Mouse (Mus musculus): ENCODE measurements around the gene Acta2. TPM values are rescaled to one million over a fixed set of nuclear protein-coding genes. Genes with fewer than 3 reads are reported as not detected.

Acta2 gene
- polyA plus RNA-seq (2012; rRNA removed), result 113 and 117 TPM in 2 replicates

GRCm38 (mm10) chr19:34254880-34255681, at the start of gene Acta2:
TSS of gene Acta2 (minus strand) at chr19:34255590.
- DNase-seq, result no peak

GRCm38 (mm10) chr19:34304917-34305316, 49.5 kb upstream of the Acta2 start:
- TF ChIP-seq POLR2A (IDR thresholded peaks at IDR 0.05; ENCODE audit: control insufficient read depth, extremely low read depth, insufficient read depth, low read length, poor library complexity) (no peak), CTCF (IDR thresholded peaks at IDR 0.05; ENCODE audit: borderline replicate concordance, control insufficient read depth, extremely low read depth, insufficient read depth, low read length, poor library complexity) (no peak)
- peaks cover 17% of the 10 kb centered on the region for H3K4me1 ChIP-seq (replicated peaks; ENCODE audit: control insufficient read depth, insufficient read depth, low read length)
- H3K27me3 ChIP-seq (ENCODE audit: control insufficient read depth, insufficient read depth, low read length), result no peaks in the 10 kb centered on the region
- H3K4me3 ChIP-seq (ENCODE audit: control insufficient read depth, insufficient read depth, low read length), result no peak overlapping the region
- peaks cover 36% of the 10 kb centered on the region for H3K36me3 ChIP-seq (ENCODE audit: control insufficient read depth, insufficient read depth, low read length)
- DNase-seq, result no peak
- H3K27ac ChIP-seq (ENCODE audit: control insufficient read depth, insufficient read depth, low read length), result no peak overlapping the region

More at GRCm38 (mm10) chr19:34254880-34255681, at the start of gene Acta2:
- TF ChIP-seq POLR2A (IDR thresholded peaks at IDR 0.05; ENCODE audit: control insufficient read depth, extremely low read depth, insufficient read depth, low read length, poor library complexity), result no peak
- no peaks in the 10 kb centered on the region for H3K36me3 ChIP-seq (ENCODE audit: control insufficient read depth, insufficient read depth, low read length)
- 90% methylated on average over 16 of the region's 16 CpGs for WGBS
- H3K27ac ChIP-seq (ENCODE audit: control insufficient read depth, insufficient read depth, low read length), result no peak within 1 kb of the TSS
- peaks cover 10% of the 10 kb centered on the region for H3K4me1 ChIP-seq (replicated peaks; ENCODE audit: control insufficient read depth, insufficient read depth, low read length)
- no peaks in the 10 kb centered on the region for H3K27me3 ChIP-seq (ENCODE audit: control insufficient read depth, insufficient read depth, low read length)
- no peak within 1 kb of the TSS for H3K4me3 ChIP-seq (ENCODE audit: control insufficient read depth, insufficient read depth, low read length)

- WGBS, result 95% methylated on average over 2 of the region's 2 CpGs
- peaks cover 28% of the 10 kb centered on the region for H3K36me3 ChIP-seq (ENCODE audit: control insufficient read depth, insufficient read depth, low read length)
- no peak for DNase-seq
Observed at GRCm38 (mm10) chr19:34300430-34300829, 45.0 kb upstream of the Acta2 start.

GRCm38 (mm10) chr19:34299229-34299628, 43.8 kb upstream of the Acta2 start:
- TF ChIP-seq CTCF (IDR thresholded peaks at IDR 0.05; ENCODE audit: borderline replicate concordance, control insufficient read depth, extremely low read depth, insufficient read depth, low read length, poor library complexity) (no peak), POLR2A (IDR thresholded peaks at IDR 0.05; ENCODE audit: control insufficient read depth, extremely low read depth, insufficient read depth, low read length, poor library complexity) (no peak)
- Histone ChIP-seq H3K36me3 (ENCODE audit: control insufficient read depth, insufficient read depth, low read length) (peaks cover 24% of the 10 kb centered on the region), H3K27ac (ENCODE audit: control insufficient read depth, insufficient read depth, low read length) (no peak overlapping the region), H3K4me3 (ENCODE audit: control insufficient read depth, insufficient read depth, low read length) (no peak overlapping the region), H3K4me1 (replicated peaks; ENCODE audit: control insufficient read depth, insufficient read depth, low read length) (peaks cover 21% of the 10 kb centered on the region), H3K27me3 (ENCODE audit: control insufficient read depth, insufficient read depth, low read length) (no peaks in the 10 kb centered on the region)
- 54% methylated on average over 4 of the region's 4 CpGs for WGBS
- no peak for DNase-seq

More at GRCm38 (mm10) chr19:34300430-34300829, 45.0 kb upstream of the Acta2 start:
- Histone ChIP-seq H3K27me3 (ENCODE audit: control insufficient read depth, insufficient read depth, low read length) (no peaks in the 10 kb centered on the region), H3K27ac (ENCODE audit: control insufficient read depth, insufficient read depth, low read length) (no peak overlapping the region), H3K4me1 (replicated peaks; ENCODE audit: control insufficient read depth, insufficient read depth, low read length) (peaks cover 19% of the 10 kb centered on the region), H3K4me3 (ENCODE audit: control insufficient read depth, insufficient read depth, low read length) (no peak overlapping the region)
- TF ChIP-seq CTCF (IDR thresholded peaks at IDR 0.05; ENCODE audit: borderline replicate concordance, control insufficient read depth, extremely low read depth, insufficient read depth, low read length, poor library complexity) (no peak), POLR2A (IDR thresholded peaks at IDR 0.05; ENCODE audit: control insufficient read depth, extremely low read depth, insufficient read depth, low read length, poor library complexity) (no peak)

GRCm38 (mm10) chr19:34298531-34298930, 43.1 kb upstream of the Acta2 start:
- Histone ChIP-seq H3K4me3 (ENCODE audit: control insufficient read depth, insufficient read depth, low read length) (no peak overlapping the region), H3K4me1 (replicated peaks; ENCODE audit: control insufficient read depth, insufficient read depth, low read length) (peaks cover 22% of the 10 kb centered on the region), H3K27ac (ENCODE audit: control insufficient read depth, insufficient read depth, low read length) (no peak overlapping the region), H3K36me3 (ENCODE audit: control insufficient read depth, insufficient read depth, low read length) (peaks cover 24% of the 10 kb centered on the region), H3K27me3 (ENCODE audit: control insufficient read depth, insufficient read depth, low read length) (no peaks in the 10 kb centered on the region)
- WGBS, result 33% methylated on average over 1 of the region's 1 CpGs
- TF ChIP-seq CTCF (IDR thresholded peaks at IDR 0.05; ENCODE audit: borderline replicate concordance, control insufficient read depth, extremely low read depth, insufficient read depth, low read length, poor library complexity), result no peak
- no peak for TF ChIP-seq POLR2A (IDR thresholded peaks at IDR 0.05; ENCODE audit: control insufficient read depth, extremely low read depth, insufficient read depth, low read length, poor library complexity)
- no peak for DNase-seq

- no peak for DNase-seq
Observed at GRCm38 (mm10) chr19:34295442-34295841, 40.1 kb upstream of the Acta2 start.

More at GRCm38 (mm10) chr19:34295442-34295841, 40.1 kb upstream of the Acta2 start:
- Histone ChIP-seq H3K27me3 (ENCODE audit: control insufficient read depth, insufficient read depth, low read length) (no peaks in the 10 kb centered on the region), H3K36me3 (ENCODE audit: control insufficient read depth, insufficient read depth, low read length) (peaks cover 23% of the 10 kb centered on the region), H3K27ac (ENCODE audit: control insufficient read depth, insufficient read depth, low read length) (no peak overlapping the region), H3K4me1 (replicated peaks; ENCODE audit: control insufficient read depth, insufficient read depth, low read length) (peaks cover 27% of the 10 kb centered on the region), H3K4me3 (ENCODE audit: control insufficient read depth, insufficient read depth, low read length) (no peak overlapping the region)
- no peak for TF ChIP-seq CTCF (IDR thresholded peaks at IDR 0.05; ENCODE audit: borderline replicate concordance, control insufficient read depth, extremely low read depth, insufficient read depth, low read length, poor library complexity)
- TF ChIP-seq POLR2A (IDR thresholded peaks at IDR 0.05; ENCODE audit: control insufficient read depth, extremely low read depth, insufficient read depth, low read length, poor library complexity), result no peak
- WGBS, result 90% methylated on average over 6 of the region's 6 CpGs
